Mouse (Mus musculus): Measurements from ENCODE around the gene Pgm3.

DNA sequence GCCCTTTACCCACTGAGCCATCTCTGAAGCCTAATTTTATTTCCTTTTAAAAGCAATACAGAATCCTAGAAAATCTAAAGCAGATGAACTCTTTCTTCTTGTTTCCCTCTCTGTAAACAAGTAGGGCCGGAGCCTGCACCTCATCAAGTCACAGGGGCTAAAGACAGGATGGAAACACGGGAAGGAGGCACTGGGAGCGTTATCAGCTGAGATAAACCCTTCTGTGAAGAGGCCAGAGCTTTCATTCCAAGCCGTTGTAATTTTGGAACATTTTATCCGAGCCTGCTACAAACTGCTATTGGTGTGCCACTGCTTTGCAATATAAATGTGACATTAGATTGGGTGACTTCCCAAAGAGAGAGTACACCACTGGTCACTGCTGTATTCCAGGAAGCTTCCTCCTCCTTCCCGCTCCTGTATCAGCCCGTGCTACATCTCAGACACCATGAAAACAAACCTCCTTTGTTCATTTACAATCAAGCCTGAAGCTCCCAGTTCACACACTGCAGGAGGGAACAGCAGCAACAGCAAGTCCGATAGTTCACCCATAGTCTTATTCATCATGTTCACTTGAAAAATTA, 28.2 kb upstream of the Pgm3 start:
- TF ChIP-seq POLR2A (IDR thresholded peaks at IDR 0.05; ENCODE audit: borderline replicate concordance, low read depth, low read length) (no peak), CTCF (IDR thresholded peaks at IDR 0.05; ENCODE audit: low read depth, low read length) (no peak)
